Mouse (Mus musculus) frontal cortex, adult (tissue): Measurements from ENCODE around the gene Gldn.
A peak's percentile ranks its signal among the peaks of the same experiment; 100 is the strongest.

ENCODE experiments used
- ATAC-seq: cut with Nextera tagmentation; 2 replicates; pipeline ENCODE4 v1.9.2; 2017; ENCODE audit warnings: mild to moderate bottlenecking, moderate library complexity, mixed read lengths; ENCODE audit not compliant: low TSS enrichment

Gene Gldn

GRCm38 (mm10) chr9:54286331-54286987 lies at the start of gene Gldn:
TSS of gene Gldn (plus strand) at chr9:54286486.
- peak; percentile 73 for ATAC-seq

GRCm38 (mm10) chr9:54244869-54245665 lies 41.2 kb upstream of the Gldn start:
- ATAC-seq = no peak

- ATAC-seq = no peak
These were observed 21.5 kb upstream of the Gldn start for GRCm38 (mm10) chr9:54264754-54265153.

- ATAC-seq = no peak
These were observed 18.3 kb upstream of the Gldn start, which contains the start of gene Cyp19a1 for GRCm38 (mm10) chr9:54268010-54268409. TSS of gene Cyp19a1 (minus strand) at chr9:54268110.

GRCm38 (mm10) chr9:54269987-54270386 lies 16.3 kb upstream of the Gldn start:
- no peak for ATAC-seq

GRCm38 (mm10) chr9:54270889-54271288 lies 15.4 kb upstream of the Gldn start:
- no peak for ATAC-seq

- ATAC-seq = no peak
These were observed 11.0 kb upstream of the Gldn start for GRCm38 (mm10) chr9:54275283-54275682.

- ATAC-seq = no peak
These were observed 7.2 kb upstream of the Gldn start for GRCm38 (mm10) chr9:54279046-54279589.

GRCm38 (mm10) chr9:54287804-54288203 lies 1.5 kb downstream of the Gldn start:
- ATAC-seq = no peak

- no peak for ATAC-seq
These were observed 13.1 kb downstream of the Gldn start for GRCm38 (mm10) chr9:54299389-54299788.

- no peak for ATAC-seq
These were observed 13.5 kb downstream of the Gldn start for GRCm38 (mm10) chr9:54299792-54300191.

GRCm38 (mm10) chr9:54301255-54301654 lies 15.0 kb downstream of the Gldn start:
- peak; percentile 93 for ATAC-seq

GRCm38 (mm10) chr9:54308209-54308608 lies 21.9 kb downstream of the Gldn start:
- ATAC-seq = no peak

- no peak for ATAC-seq
These were observed 22.6 kb downstream of the Gldn start for GRCm38 (mm10) chr9:54308751-54309358.

- ATAC-seq = no peak
These were observed 30.1 kb downstream of the Gldn start for GRCm38 (mm10) chr9:54316363-54316762.

GRCm38 (mm10) chr9:54323456-54323855 lies 37.2 kb downstream of the Gldn start:
- ATAC-seq = peak; percentile 80

- no peak for ATAC-seq
These were observed 42.9 kb downstream of the Gldn start for GRCm38 (mm10) chr9:54329201-54329600.

GRCm38 (mm10) chr9:54335582-54335981 lies 49.3 kb downstream of the Gldn start:
- no peak for ATAC-seq

- peak; percentile 80 for ATAC-seq
These were observed 50.4 kb downstream of the Gldn start for GRCm38 (mm10) chr9:54336532-54337144.

GRCm38 (mm10) chr9:54342026-54342425 lies 55.7 kb downstream of the Gldn start:
- no peak for ATAC-seq

GRCm38 (mm10) chr9:54356756-54357155 lies 70.5 kb downstream of the Gldn start:
- ATAC-seq = no peak
